Mouse (Mus musculus): ENCODE measurements around the gene Hpdl. TPM values are rescaled to one million over a fixed set of nuclear protein-coding genes. Genes with fewer than 3 reads are reported as not detected.

Hpdl gene
- total RNA-seq, 2 experiments from 2014 or later: 2.4 to 2.8 TPM

DNA sequence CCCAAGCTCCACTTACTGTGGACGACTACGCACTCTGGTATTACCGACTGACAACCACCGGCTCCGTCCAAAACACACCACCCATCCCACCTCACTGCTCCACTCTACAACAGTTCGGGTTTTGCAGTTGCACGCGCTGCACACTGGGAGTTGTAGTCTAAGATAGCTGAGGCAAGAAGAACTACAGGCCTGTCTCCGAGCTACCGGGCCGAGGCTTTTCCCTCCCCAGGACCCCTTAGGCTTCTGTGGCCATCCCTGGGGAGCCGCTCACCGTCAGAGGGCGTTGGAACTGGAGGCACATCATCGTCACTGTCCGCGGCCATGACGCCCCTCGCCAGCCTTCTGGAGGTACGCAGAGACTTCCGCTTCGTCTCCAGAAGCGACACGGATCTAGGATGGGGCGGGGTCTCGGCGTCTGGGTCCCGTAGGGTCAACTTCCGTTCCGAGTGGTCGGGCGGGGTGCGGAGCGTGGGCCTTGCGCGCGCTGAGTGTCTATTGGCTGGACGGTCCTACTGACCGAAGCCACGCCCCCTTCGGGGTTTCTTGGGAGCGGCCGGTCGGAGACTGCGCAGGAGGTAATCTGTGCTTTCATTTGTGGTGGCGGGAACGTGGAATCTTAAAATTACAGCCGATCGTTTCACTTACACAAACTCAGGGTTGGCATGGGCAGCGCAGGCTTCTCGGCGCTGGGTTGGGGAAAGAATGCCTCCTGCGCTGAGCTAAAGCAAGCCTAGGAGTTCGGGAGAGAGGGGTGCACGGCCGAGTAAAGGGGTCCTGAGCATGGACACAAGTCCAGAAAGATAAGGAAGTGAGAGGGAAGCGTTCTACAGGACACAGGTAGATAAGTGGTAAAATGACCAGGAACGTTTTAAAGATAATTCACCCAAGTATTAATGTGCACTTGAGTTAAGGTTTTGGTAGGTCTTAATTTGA lies 14.0 kb downstream of the Hpdl start, which contains the start of the genes Toe1 and Mutyh:
Gene Toe1, minus strand, starts transcription at position 444 of the 933 bp plus-strand sequence.
Gene Mutyh, plus strand, starts transcription at position 527 of the 933 bp plus-strand sequence.
- DNase-seq (ENCODE audit: low spot score in 2 of 2): peak; percentile 75 to 90

DNA sequence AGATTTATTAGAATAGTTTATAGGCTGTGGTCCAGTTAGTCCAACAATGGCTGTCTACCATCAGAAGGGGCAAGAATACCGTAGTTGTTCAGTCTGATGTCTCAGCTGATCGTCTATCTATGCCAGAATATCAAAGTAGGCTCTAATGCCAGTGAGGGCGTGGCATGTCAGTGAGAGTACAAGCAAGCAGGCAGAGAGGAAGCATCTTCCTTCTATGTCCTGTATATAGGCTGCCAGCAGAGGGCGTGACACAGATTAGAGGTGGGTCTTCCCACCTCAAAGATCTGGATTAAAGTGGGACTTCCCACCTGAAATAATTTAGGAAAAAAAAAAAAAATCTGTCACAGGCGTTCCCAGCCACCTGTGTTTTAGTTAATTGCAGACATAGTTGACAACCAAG lies 21.6 kb downstream of the Hpdl start:
- DNase-seq (ENCODE audit: low spot score in 2 of 2): no peak

DNA sequence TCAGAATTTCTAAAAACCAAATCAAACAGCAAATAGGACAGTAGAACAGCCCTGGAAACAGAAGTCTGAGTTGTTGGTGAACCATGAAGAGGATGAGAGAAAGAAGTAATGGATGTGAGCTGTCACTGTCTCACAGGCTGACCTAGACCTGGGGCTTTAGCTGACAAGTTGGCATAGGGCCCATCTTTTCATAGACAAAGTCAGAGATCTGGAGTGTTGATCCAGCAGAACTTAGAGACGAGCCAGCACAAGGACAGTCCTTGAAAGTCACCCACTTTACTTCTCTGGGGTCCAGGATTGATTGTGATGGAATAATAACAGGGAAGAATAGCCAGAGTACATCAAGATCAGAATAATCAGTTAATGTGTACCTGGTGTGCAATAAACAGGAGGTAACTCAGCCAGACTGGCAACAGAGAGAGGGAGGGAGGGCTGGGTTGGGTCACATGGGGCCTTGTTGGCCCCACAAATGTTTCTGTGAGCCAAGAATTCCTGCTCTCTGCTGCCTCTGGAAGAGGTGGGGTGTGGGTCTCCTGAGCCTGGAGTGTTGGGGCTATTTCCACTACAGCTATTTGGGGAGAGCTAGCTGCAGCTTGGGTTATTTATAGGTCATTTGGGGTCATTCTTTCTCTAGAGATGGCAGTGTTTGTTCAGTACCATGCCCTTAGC lies 24.9 kb downstream of the Hpdl start:
- no peak for DNase-seq (ENCODE audit: low spot score in 2 of 2)

- DNase-seq (ENCODE audit: low spot score in 2 of 2): no peak
Measured at GRCm38 (mm10) chr4:116794273-116794672, 27.2 kb downstream of the Hpdl start.

GRCm38 (mm10) chr4:116792453-116792852 lies 29.1 kb downstream of the Hpdl start:
- no peak for DNase-seq (ENCODE audit: low spot score in 2 of 2)

DNA sequence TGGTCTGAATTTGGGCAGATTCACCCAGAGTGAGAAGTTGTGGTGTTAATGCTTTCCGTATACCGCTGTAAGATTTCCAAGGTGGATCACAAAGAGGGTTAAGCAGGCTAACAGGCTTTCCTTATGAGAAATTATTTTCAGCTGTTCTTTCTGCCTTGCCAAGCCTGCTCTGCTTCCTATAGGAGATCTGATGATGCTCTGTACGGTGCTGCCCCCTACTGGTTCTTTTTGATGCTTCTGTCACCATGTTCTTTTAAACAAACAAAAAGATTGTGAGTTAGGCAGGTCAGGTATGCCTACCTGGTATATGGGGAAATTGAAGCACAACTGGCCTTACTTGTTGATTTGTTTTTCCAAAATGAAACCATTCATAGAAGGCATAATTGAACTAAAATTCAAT lies 32.6 kb downstream of the Hpdl start:
- peak; percentile 30 to 52 for DNase-seq (ENCODE audit: low spot score in 2 of 2)

DNA sequence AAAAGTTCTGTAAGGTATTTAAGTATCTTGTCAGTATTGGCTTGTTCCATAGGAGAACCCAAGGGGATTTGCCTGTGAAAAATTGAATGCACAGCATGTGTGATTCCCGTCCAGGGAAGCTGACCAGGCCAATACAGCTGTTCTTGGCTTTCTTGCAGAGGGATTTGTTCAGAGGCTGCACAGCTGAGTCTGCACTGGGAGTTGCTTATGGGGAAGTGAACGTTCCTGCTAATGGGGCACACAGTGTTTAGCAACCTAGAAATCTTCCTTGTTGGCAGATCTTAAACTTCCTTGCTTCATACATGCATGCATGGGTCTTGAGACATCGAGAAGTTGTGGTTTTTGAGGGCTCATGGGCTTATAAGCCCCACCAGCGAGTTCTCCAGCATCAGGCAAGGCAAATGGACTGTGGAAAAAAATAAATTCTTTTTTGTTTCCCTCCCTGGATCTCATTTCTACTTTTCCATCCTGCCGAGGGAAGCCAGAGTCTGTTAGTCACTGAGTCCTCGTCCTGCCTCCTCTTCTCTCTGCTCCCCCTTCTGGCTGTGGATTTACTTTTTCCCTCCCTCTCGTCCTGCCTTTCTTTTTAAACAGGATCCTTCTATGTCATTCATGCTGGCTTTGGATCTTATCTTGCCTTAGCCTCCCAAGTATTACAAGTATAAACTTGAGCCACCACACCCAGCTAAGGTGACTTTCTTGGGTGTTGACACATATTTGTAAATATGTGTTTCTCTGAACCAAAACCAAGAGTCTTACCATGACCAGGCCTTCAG lies 33.3 kb downstream of the Hpdl start:
- DNase-seq (ENCODE audit: low spot score in 2 of 2): no peak

GRCm38 (mm10) chr4:116786587-116786986 lies 34.9 kb downstream of the Hpdl start:
- no peak for DNase-seq (ENCODE audit: low spot score in 2 of 2)

- DNase-seq (ENCODE audit: low spot score in 2 of 2): no peak
Measured at GRCm38 (mm10) chr4:116782171-116782570, 39.3 kb downstream of the Hpdl start.

- no peak for DNase-seq (ENCODE audit: low spot score in 2 of 2)
Measured at GRCm38 (mm10) chr4:116781366-116781765, 40.1 kb downstream of the Hpdl start.

DNA sequence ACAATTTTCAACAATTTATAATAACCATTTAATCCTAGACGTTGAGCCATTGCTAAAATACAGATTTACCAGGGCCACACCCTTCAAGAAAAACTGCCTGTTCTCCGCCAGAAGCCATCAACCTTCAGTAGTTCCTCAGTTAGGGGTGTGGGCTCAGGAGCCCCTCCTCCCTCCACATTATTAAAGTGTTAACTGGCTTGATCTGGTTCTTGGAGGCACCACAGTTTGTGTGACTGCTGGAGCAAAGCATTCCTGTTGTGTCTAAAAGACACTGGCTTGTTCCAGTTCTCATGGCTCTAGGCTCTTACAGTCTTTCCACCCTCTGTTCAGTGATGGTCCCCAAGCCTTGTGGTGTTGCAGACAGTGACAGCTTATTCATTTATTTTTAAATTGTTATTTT lies 41.0 kb downstream of the Hpdl start:
- no peak for DNase-seq (ENCODE audit: low spot score in 2 of 2)

GRCm38 (mm10) chr4:116777079-116777478 lies 44.4 kb downstream of the Hpdl start:
- no peak for DNase-seq (ENCODE audit: low spot score in 2 of 2)

GRCm38 (mm10) chr4:116776391-116776790 lies 45.1 kb downstream of the Hpdl start:
- DNase-seq (ENCODE audit: low spot score in 2 of 2): no peak

Other genes with a start within 250 kb of the Hpdl start
- 10 to 100 TPM; 14.4 to 16.1 TPM for gene Ccdc17, start 225.1 kb downstream of the Hpdl start, total RNA-seq (2021)
- 10 to 100 TPM; 71.2 to 80.6 TPM for gene Nasp, start 193.8 kb downstream of the Hpdl start, total RNA-seq (2021)
- gene Akr1a1, start 170.0 kb downstream of the Hpdl start, total RNA-seq (2021): 100 to 1,000 TPM; 756 to 759 TPM
- gene Prdx1, start 136.2 kb downstream of the Hpdl start, total RNA-seq (2021): 100 to 1,000 TPM; 471 to 527 TPM
- gene Mmachc, start 113.3 kb downstream of the Hpdl start, total RNA-seq (2021): 10 to 100 TPM; 26.7 to 27.1 TPM
- gene Ccdc163, start 113.2 kb downstream of the Hpdl start, total RNA-seq (2021): 10 to 100 TPM; 22.3 to 22.6 TPM
- gene Tesk2, start 100.8 kb downstream of the Hpdl start, total RNA-seq (2021): 1 to 10 TPM; 7.0 to 7.4 TPM
- gene Toe1, start 14.1 kb downstream of the Hpdl start, total RNA-seq (2021): 10 to 100 TPM; 25.1 to 28.3 TPM
- gene Mutyh, start 14.0 kb downstream of the Hpdl start, total RNA-seq (2021): 10 to 100 TPM; 10.0 to 10.4 TPM
- 1 to 10 TPM; 5.6 to 6.5 TPM for gene Zswim5, start 55.7 kb upstream of the Hpdl start, total RNA-seq (2021)
- gene Urod, start 172.7 kb upstream of the Hpdl start, total RNA-seq (2021): 100 to 1,000 TPM; 136 to 141 TPM
- gene Hectd3, start 173.6 kb upstream of the Hpdl start, total RNA-seq (2021): 10 to 100 TPM; 27.0 to 32.6 TPM
- gene Eif2b3, start 197.7 kb upstream of the Hpdl start, total RNA-seq (2021): 10 to 100 TPM; 32.9 to 34.1 TPM